Mouse (Mus musculus) adrenal gland, adult 18-20 months (tissue): ENCODE measurements at regions not wholly inside any gene's neighbourhood (a gene's known extent, or its start where the extent isn't known, plus 50 kb on each side); places are given as distances from the start of the nearest gene placed in this dataset.

Experiments
- DNase-seq, 2 experiments: peaks; one replicate each; pipeline ENCODE4 v3.0.0; 2021 to 2022; ENCODE audit warnings: low spot score in 2 of 2

GRCm38 (mm10) chr3:21381072-21381471, 695.4 kb upstream of the Tbl1xr1 start:
- no peak for DNase-seq

- no peak for DNase-seq
Observed at GRCm38 (mm10) chr3:21403551-21403950, 672.9 kb upstream of the Tbl1xr1 start.

- DNase-seq: no peak
Observed at GRCm38 (mm10) chr3:21404058-21404457, 672.4 kb upstream of the Tbl1xr1 start.

GRCm38 (mm10) chr3:21407077-21407476, 669.4 kb upstream of the Tbl1xr1 start:
- DNase-seq: no peak

GRCm38 (mm10) chr3:21412010-21412409, 664.4 kb upstream of the Tbl1xr1 start:
- no peak for DNase-seq

- DNase-seq: no peak
Observed at GRCm38 (mm10) chr3:21423139-21423538, 653.3 kb upstream of the Tbl1xr1 start.

- DNase-seq: no peak
Observed at GRCm38 (mm10) chr3:21426538-21426937, 649.9 kb upstream of the Tbl1xr1 start.

- DNase-seq: no peak
Observed at GRCm38 (mm10) chr3:21427408-21428031, 648.9 kb upstream of the Tbl1xr1 start.

GRCm38 (mm10) chr3:21428120-21428519, 648.3 kb upstream of the Tbl1xr1 start:
- DNase-seq: no peak

GRCm38 (mm10) chr3:21464245-21464644, 612.2 kb upstream of the Tbl1xr1 start:
- DNase-seq: no peak

- DNase-seq: no peak
Observed at GRCm38 (mm10) chr3:21466113-21466645, 610.3 kb upstream of the Tbl1xr1 start.

- DNase-seq: no peak
Observed at GRCm38 (mm10) chr3:21477366-21477765, 599.1 kb upstream of the Tbl1xr1 start.

GRCm38 (mm10) chr3:21479021-21479795, 597.2 kb upstream of the Tbl1xr1 start:
- DNase-seq: no peak

- DNase-seq: no peak
Observed at GRCm38 (mm10) chr3:21479846-21480245, 596.6 kb upstream of the Tbl1xr1 start.

- no peak for DNase-seq
Observed at GRCm38 (mm10) chr3:21484052-21484451, 592.4 kb upstream of the Tbl1xr1 start.

GRCm38 (mm10) chr3:21485454-21485853, 591.0 kb upstream of the Tbl1xr1 start:
- DNase-seq: no peak

- no peak for DNase-seq
Observed at GRCm38 (mm10) chr3:21489547-21489946, 586.9 kb upstream of the Tbl1xr1 start.

- no peak for DNase-seq
Observed at GRCm38 (mm10) chr3:21492413-21492812, 584.0 kb upstream of the Tbl1xr1 start.

- no peak for DNase-seq
Observed at GRCm38 (mm10) chr3:21493384-21493783, 583.1 kb upstream of the Tbl1xr1 start.

GRCm38 (mm10) chr3:21494904-21495303, 581.5 kb upstream of the Tbl1xr1 start:
- no peak for DNase-seq

GRCm38 (mm10) chr3:21495651-21496050, 580.8 kb upstream of the Tbl1xr1 start:
- no peak for DNase-seq

GRCm38 (mm10) chr3:21496166-21496565, 580.3 kb upstream of the Tbl1xr1 start:
- no peak for DNase-seq
